Mouse (Mus musculus) testis, adult 2 months (tissue): ENCODE data around the gene Atg4b.

ENCODE experiments used
- CTCF ChIP-seq: fragments of 200-500 bp; IDR thresholded peaks from 2 replicates; pipeline ENCODE4 v1.5.1; 2012; ENCODE audit warnings: low read depth, mild to moderate bottlenecking, inconsistent platforms, low read length, moderate library complexity; ENCODE audit not compliant: control insufficient read depth, insufficient read depth, insufficient replicate concordance
- POLR2A ChIP-seq: fragments of 200-500 bp; IDR thresholded peaks from 2 replicates; pipeline ENCODE4 v1.6.1; 2012; ENCODE audit warnings: low read depth, mild to moderate bottlenecking, inconsistent platforms, low read length, moderate library complexity; ENCODE audit not compliant: control insufficient read depth

DNA sequence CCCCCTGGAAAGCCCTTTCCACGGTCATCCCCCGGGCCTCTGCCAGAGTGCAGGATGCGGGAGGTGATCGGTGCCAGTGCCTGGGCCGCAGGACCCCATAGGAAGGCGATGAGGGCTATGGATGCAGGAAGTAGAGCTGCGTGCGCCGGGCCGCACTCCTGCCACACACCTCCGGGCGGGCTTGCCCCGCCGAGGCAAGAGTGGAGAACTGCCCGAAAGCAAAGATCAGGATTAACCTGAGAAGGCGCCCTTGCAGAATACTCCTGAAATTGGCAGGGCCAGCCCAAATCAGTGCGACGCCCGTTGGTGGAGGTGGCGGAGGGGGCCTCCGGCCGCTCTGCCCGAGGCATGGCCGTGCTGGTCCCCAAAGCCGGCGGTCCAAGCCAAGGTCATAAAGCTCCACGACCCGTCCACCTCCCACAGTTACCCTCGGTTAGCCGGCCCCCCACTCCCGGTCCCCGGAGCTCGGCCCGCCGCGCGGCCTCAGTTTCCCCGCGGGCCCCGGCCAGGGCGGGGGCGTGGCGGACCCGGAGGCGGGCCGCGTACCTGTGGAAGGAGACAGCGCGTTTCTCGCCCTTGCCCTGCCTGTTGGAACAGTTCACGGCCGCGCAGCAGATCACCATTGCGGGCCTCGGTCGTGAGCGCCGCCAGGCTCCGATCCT, 2.7 kb downstream of the Atg4b start:
- TF ChIP-seq CTCF (no peak), POLR2A (no peak)
